Mouse (Mus musculus): ENCODE data around the gene Zbtb16.

Gene Zbtb16

GRCm38 (mm10) chr9:48835631-48836565, at the start of gene Zbtb16:
Gene Zbtb16, minus strand, starts transcription at chr9:48836222.
- ChIA-PET POLR2A (interaction anchor here in 3 of 4 experiments (0.5 to 2.0 kb wide), 10 partner anchors 11 to 1022 kb away, joined by 3 to 8 read pairs (median 4); no protein-coding TSS in a partner anchor), CTCF (interaction anchor here (0.7 to 1.4 kb wide), 7 partner anchors 24 to 353 kb away, joined by 3 to 4 read pairs (median 4); no protein-coding TSS in a partner anchor)

- ChIA-PET CTCF (interaction anchor here in 2 of 4 experiments (0.9 to 1.3 kb wide), 2 partner anchors 13 kb away, joined by 3 to 5 read pairs; no protein-coding TSS in a partner anchor), POLR2A (no interaction called here)
Measured at GRCm38 (mm10) chr9:48872896-48873295, 36.9 kb upstream of the Zbtb16 start.

- POLR2A ChIA-PET: interaction anchor here in 2 of 4 experiments (0.6 kb wide), 2 partner anchors 55 to 271 kb away, joined by 3 read pairs; no protein-coding TSS in a partner anchor
- CTCF ChIA-PET: interaction anchor here in 1 of 4 experiments (1.4 kb wide), 1 partner anchor 222 kb away, joined by 5 read pairs; no protein-coding TSS in a partner anchor
Measured at GRCm38 (mm10) chr9:48866523-48867121, 30.6 kb upstream of the Zbtb16 start.

GRCm38 (mm10) chr9:48865235-48865634, 29.2 kb upstream of the Zbtb16 start:
- ChIA-PET CTCF (interaction anchor here in 2 of 4 experiments (0.7 to 1.4 kb wide), 3 partner anchors 10 to 366 kb away, joined by 3 to 12 read pairs (median 5); no protein-coding TSS in a partner anchor), POLR2A (interaction anchor here in 1 of 4 experiments (0.6 kb wide), 1 partner anchor 25 kb away, joined by 3 read pairs; no protein-coding TSS in a partner anchor)

GRCm38 (mm10) chr9:48861481-48861880, 25.5 kb upstream of the Zbtb16 start:
- ChIA-PET CTCF (interaction anchor here in 3 of 4 experiments (0.6 to 3.7 kb wide), 7 partner anchors 22 to 217 kb away, joined by 3 to 58 read pairs (median 9); no protein-coding TSS in a partner anchor), POLR2A (interaction anchor here in 1 of 4 experiments (0.7 to 1.5 kb wide), 2 partner anchors 164 to 394 kb away, joined by 3 read pairs; no protein-coding TSS in a partner anchor)

- ChIA-PET POLR2A (interaction anchor here in 2 of 4 experiments (0.6 to 1.0 kb wide), 3 partner anchors 30 to 346 kb away, joined by 3 to 4 read pairs (median 3); no protein-coding TSS in a partner anchor), CTCF (interaction anchor here (0.5 to 3.7 kb wide), 60 partner anchors 8 to 687 kb away, joined by 3 to 58 read pairs (median 4); no protein-coding TSS in a partner anchor)
Measured at GRCm38 (mm10) chr9:48860526-48860845, 24.5 kb upstream of the Zbtb16 start.

- ChIA-PET POLR2A (interaction anchor here in 2 of 4 experiments (0.6 to 1.0 kb wide), 2 partner anchors 30 to 243 kb away, joined by 3 to 4 read pairs; no protein-coding TSS in a partner anchor), CTCF (interaction anchor here (0.5 to 3.7 kb wide), 62 partner anchors 9 to 687 kb away, joined by 3 to 58 read pairs (median 4); no protein-coding TSS in a partner anchor)
Measured at GRCm38 (mm10) chr9:48859828-48860525, 24.0 kb upstream of the Zbtb16 start.

- ChIA-PET POLR2A (no interaction called here), CTCF (interaction anchor here in 1 of 4 experiments (1.1 kb wide), 1 partner anchor 210 kb away, joined by 6 read pairs; no protein-coding TSS in a partner anchor)
Measured at GRCm38 (mm10) chr9:48857944-48858343, 21.9 kb upstream of the Zbtb16 start.

- ChIA-PET POLR2A (no interaction called here), CTCF (interaction anchor here in 1 of 4 experiments (0.8 kb wide), 1 partner anchor 108 kb away, joined by 3 read pairs; no protein-coding TSS in a partner anchor)
Measured at GRCm38 (mm10) chr9:48856240-48856639, 20.2 kb upstream of the Zbtb16 start.

- ChIA-PET CTCF (interaction anchor here in 1 of 4 experiments (0.6 to 1.6 kb wide), 3 partner anchors 11 to 409 kb away, joined by 3 to 4 read pairs (median 3); no protein-coding TSS in a partner anchor), POLR2A (no interaction called here)
Measured at GRCm38 (mm10) chr9:48849531-48849930, 13.5 kb upstream of the Zbtb16 start.

GRCm38 (mm10) chr9:48839568-48839967, 3.5 kb upstream of the Zbtb16 start:
- CTCF ChIA-PET: interaction anchor here in 3 of 4 experiments (0.6 to 1.6 kb wide), 4 partner anchors 21 to 193 kb away, joined by 3 to 5 read pairs (median 3); no protein-coding TSS in a partner anchor
- POLR2A ChIA-PET: interaction anchor here in 1 of 4 experiments (1.2 kb wide), 1 partner anchor 12 kb away, joined by 4 read pairs; no protein-coding TSS in a partner anchor

GRCm38 (mm10) chr9:48838346-48838745, 2.3 kb upstream of the Zbtb16 start:
- ChIA-PET CTCF (interaction anchor here in 1 of 4 experiments (1.1 kb wide), 1 partner anchor 134 kb away, joined by 3 read pairs; no protein-coding TSS in a partner anchor), POLR2A (interaction anchor here in 1 of 4 experiments (1.2 kb wide), 1 partner anchor 11 kb away, joined by 4 read pairs; no protein-coding TSS in a partner anchor)

GRCm38 (mm10) chr9:48837181-48837580, 1.2 kb upstream of the Zbtb16 start:
- ChIA-PET POLR2A (interaction anchor here in 1 of 4 experiments (1.2 to 2.0 kb wide), 3 partner anchors 10 to 341 kb away, joined by 3 to 8 read pairs (median 5); no protein-coding TSS in a partner anchor), CTCF (interaction anchor here in 1 of 4 experiments (1.1 kb wide), 2 partner anchors 23 to 135 kb away, joined by 3 read pairs; no protein-coding TSS in a partner anchor)

GRCm38 (mm10) chr9:48836566-48836930, 526 bp upstream of the Zbtb16 start:
- ChIA-PET CTCF (interaction anchor here in 2 of 4 experiments (0.7 to 1.2 kb wide), 4 partner anchors 189 to 353 kb away, joined by 3 to 4 read pairs (median 3); no protein-coding TSS in a partner anchor), POLR2A (interaction anchor here in 3 of 4 experiments (0.5 to 2.0 kb wide), 7 partner anchors 11 to 1022 kb away, joined by 3 to 8 read pairs (median 4); no protein-coding TSS in a partner anchor)

GRCm38 (mm10) chr9:48834541-48835411, 1.2 kb downstream of the Zbtb16 start:
- CTCF ChIA-PET: interaction anchor here (0.6 to 1.4 kb wide), 5 partner anchors 26 to 343 kb away, joined by 3 to 6 read pairs (median 4); no protein-coding TSS in a partner anchor
- POLR2A ChIA-PET: interaction anchor here in 3 of 4 experiments (0.6 to 1.6 kb wide), 5 partner anchors 21 to 169 kb away, joined by 3 to 4 read pairs (median 3); no protein-coding TSS in a partner anchor

- CTCF ChIA-PET: no interaction called here
- POLR2A ChIA-PET: interaction anchor here in 1 of 4 experiments (1.5 to 1.6 kb wide), 2 partner anchors 126 to 169 kb away, joined by 4 read pairs; no protein-coding TSS in a partner anchor
Measured at GRCm38 (mm10) chr9:48834006-48834405, 2.0 kb downstream of the Zbtb16 start.

Data from embryonic stem cell, embryonic (primary cell).